Mouse (Mus musculus) adrenal gland, adult 2 months (tissue): Measurements from ENCODE around the gene Slc35f6. TPM values are rescaled to one million over a fixed set of nuclear protein-coding genes. Genes with fewer than 3 reads are reported as not detected.
"Not testable (repeated sequence)": the region's sequence is repeated elsewhere in the genome, so short reads cannot be mapped to it uniquely, and the experiment has no call there.

Source experiments
- DNase-seq: peaks from one replicate; pipeline ENCODE4 v3.0.0; 2021
- polyA plus RNA-seq: library from polyadenylated mRNA; depleted of rRNA; stranded (reverse); fragments of >200 nt; gene quantifications from 2 replicates; pipeline ENCODE4 v1.2.3, GENCODE M21; 2012
- total RNA-seq, 2 experiments: library from RNA; stranded (reverse); gene quantifications; 2 replicates each; pipeline ENCODE4 v1.2.3; 2021

The Slc35f6 gene
- total and polyA plus RNA-seq, 3 experiments: 49.0 to 145 (median 50.9) TPM

GRCm38 (mm10) chr5:30659042-30659441 lies 11.3 kb downstream of the Slc35f6 start:
- no peak for DNase-seq

GRCm38 (mm10) chr5:30660278-30660677 lies 12.5 kb downstream of the Slc35f6 start:
- no peak for DNase-seq

- no peak for DNase-seq
Observed at GRCm38 (mm10) chr5:30660813-30661212, 13.1 kb downstream of the Slc35f6 start.

GRCm38 (mm10) chr5:30665360-30665759 lies 17.6 kb downstream of the Slc35f6 start:
- DNase-seq: no peak

GRCm38 (mm10) chr5:30665968-30666367 lies 18.2 kb downstream of the Slc35f6 start:
- DNase-seq: no peak

- peak; percentile 94 for DNase-seq
Observed at GRCm38 (mm10) chr5:30666391-30667195, 18.9 kb downstream of the Slc35f6 start, which contains the start of gene Cenpa. TSS of gene Cenpa (plus strand) at chr5:30666777.

- no peak for DNase-seq
Observed at GRCm38 (mm10) chr5:30667215-30667614, 19.5 kb downstream of the Slc35f6 start.

- DNase-seq: no peak
Observed at GRCm38 (mm10) chr5:30667686-30668085, 20.0 kb downstream of the Slc35f6 start.

- DNase-seq: no peak
Observed at GRCm38 (mm10) chr5:30668637-30669495, 21.1 kb downstream of the Slc35f6 start.

GRCm38 (mm10) chr5:30669496-30669830 lies 21.7 kb downstream of the Slc35f6 start:
- DNase-seq: no peak

GRCm38 (mm10) chr5:30670091-30670490 lies 22.4 kb downstream of the Slc35f6 start:
- no peak for DNase-seq

- no peak for DNase-seq
Observed at GRCm38 (mm10) chr5:30674001-30674400, 26.3 kb downstream of the Slc35f6 start.

GRCm38 (mm10) chr5:30676800-30677199 lies 29.1 kb downstream of the Slc35f6 start:
- no peak for DNase-seq

- not testable (repeated sequence) for DNase-seq
Observed at GRCm38 (mm10) chr5:30678069-30678468, 30.3 kb downstream of the Slc35f6 start.

- no peak for DNase-seq
Observed at GRCm38 (mm10) chr5:30678722-30679296, 31.1 kb downstream of the Slc35f6 start.

- no peak for DNase-seq
Observed at GRCm38 (mm10) chr5:30679593-30679992, 31.9 kb downstream of the Slc35f6 start.

GRCm38 (mm10) chr5:30681970-30682369 lies 34.2 kb downstream of the Slc35f6 start:
- no peak for DNase-seq

GRCm38 (mm10) chr5:30682967-30683600 lies 35.4 kb downstream of the Slc35f6 start:
- DNase-seq: peak; percentile 17

GRCm38 (mm10) chr5:30683993-30684392 lies 36.3 kb downstream of the Slc35f6 start:
- DNase-seq: no peak

GRCm38 (mm10) chr5:30686781-30687180 lies 39.0 kb downstream of the Slc35f6 start:
- no peak for DNase-seq

- no peak for DNase-seq
Observed at GRCm38 (mm10) chr5:30700361-30701000, 52.7 kb downstream of the Slc35f6 start.

- not testable (repeated sequence) for DNase-seq
Observed at GRCm38 (mm10) chr5:30701373-30701772, 53.6 kb downstream of the Slc35f6 start.
